ENCODE assay signal across 19 mouse cellular contexts in genomic region chr16:17639081-17639480, GRCm38 (mm10). TPM values are rescaled to one million over a fixed set of nuclear protein-coding genes. Genes with fewer than 3 reads are reported as not detected.
DNase-seq lines count a peak whose midpoint lies in the region; ATAC-seq and TF ChIP-seq lines count a peak whose summit lies in the region.
"Had no signal": no experiment of that assay in that cellular context is flagged by ENCODE, and none has a peak within 500 bp of the region (broad histone marks: within the 10 kb centered on the region; RNA-seq: fewer than 3 reads in every experiment).

No protein-coding gene starts in this region.

- ATAC-seq in liver, embryonic 12.5 days, result no peak
- no peak for ATAC-seq in liver, embryonic 11.5 days (replicated peaks; ENCODE audit: low FRiP score)
- ATAC-seq in erythroblast, adult 5-6 weeks (replicated peaks; ENCODE audit: low FRiP score, poor library complexity, severe bottlenecking), result peak; percentile 3; the same call in 1 of the 2 replicates
- ATAC-seq in liver, postnatal 0 days, result no peak
- ATAC-seq: CD4-positive, CD25-positive, alpha-beta regulatory T cell, adult 4 months; forebrain, embryonic 13.5 days had no signal

- peaks cover 52% of the 10 kb centered on the region for H3K4me1 ChIP-seq in liver, embryonic 12.5 days
- peaks cover 22% of the 10 kb centered on the region for H3K4me1 ChIP-seq in liver, embryonic 11.5 days (replicated peaks; ENCODE audit: control insufficient read depth, insufficient read depth, low read length)
- peaks cover 25% of the 10 kb centered on the region for H3K4me1 ChIP-seq in liver, postnatal 0 days (ENCODE audit: insufficient read depth)
- H3K4me1 ChIP-seq: embryonic facial prominence, embryonic 13.5 days; forebrain, embryonic 13.5 days; hindbrain, embryonic 15.5 days had no signal

- no peaks in the 10 kb centered on the region for H3K9me3 ChIP-seq in liver, embryonic 12.5 days (replicated peaks)
- H3K9me3 ChIP-seq in liver, embryonic 11.5 days (ENCODE audit: control insufficient read depth, low read length), result no peaks in the 10 kb centered on the region
- H3K9me3 ChIP-seq in liver, postnatal 0 days (ENCODE audit: low read length), result no peaks in the 10 kb centered on the region
- H3K9me3 ChIP-seq: embryonic facial prominence, embryonic 13.5 days; forebrain, embryonic 13.5 days; G1E; heart, embryonic 13.5 days; hindbrain, embryonic 15.5 days had no signal

- no peak overlapping the region for H3K4me3 ChIP-seq in liver, embryonic 12.5 days
- no peak overlapping the region for H3K4me3 ChIP-seq in liver, embryonic 11.5 days (ENCODE audit: low read depth, low read length)
- H3K4me3 ChIP-seq in liver, postnatal 0 days (ENCODE audit: low read depth, low read length), result no peak overlapping the region
- H3K4me3 ChIP-seq: embryonic facial prominence, embryonic 13.5 days; forebrain, embryonic 13.5 days; gastrocnemius, adult 2 months; heart, embryonic 13.5 days; hindbrain, embryonic 15.5 days had no signal

- H3K27ac ChIP-seq in liver, embryonic 12.5 days, result peak overlapping the region; percentile 96
- H3K27ac ChIP-seq in liver, embryonic 11.5 days (ENCODE audit: low read depth, low read length), result no peak overlapping the region
- H3K27ac ChIP-seq in liver, postnatal 0 days (ENCODE audit: low read depth), result peak overlapping the region; percentile 64
- H3K27ac ChIP-seq: embryonic facial prominence, embryonic 13.5 days; forebrain, embryonic 13.5 days; gastrocnemius, adult 2 months; heart, embryonic 13.5 days; hindbrain, embryonic 15.5 days had no signal

- WGBS in liver, embryonic 12.5 days (ENCODE audit: insufficient replicate concordance), result 90% methylated on average over 3 of the region's 3 CpGs
- 100% methylated on average over 3 of the region's 3 CpGs for WGBS in liver, embryonic 11.5 days
- 96% methylated on average over 3 of the region's 3 CpGs for WGBS in liver, postnatal 0 days (ENCODE audit: insufficient replicate concordance)

- H3K9ac ChIP-seq in liver, embryonic 12.5 days, result no peak overlapping the region
- no peak overlapping the region for H3K9ac ChIP-seq in liver, embryonic 11.5 days (ENCODE audit: low read depth, low read length)
- H3K9ac ChIP-seq in liver, postnatal 0 days (replicated peaks), result no peak overlapping the region
- H3K9ac ChIP-seq: forebrain, embryonic 13.5 days; heart, embryonic 13.5 days; hindbrain, embryonic 15.5 days had no signal

- TF ChIP-seq CTCF in liver, postnatal 0 days (IDR thresholded peaks at IDR 0.05; ENCODE audit: low read depth), result 0 out of 2 replicates have a peak, but pooled peaks have one; percentile 7

- TF ChIP-seq EP300 in liver, postnatal 0 days (IDR thresholded peaks at IDR 0.05; ENCODE audit: low read depth), result no peak

- DNase-seq in cerebellum, adult 11 months, result peak; percentile 14
- DNase-seq in cerebellum, adult 18-20 months, result no peak
- no peak for DNase-seq in liver, embryonic 11.5 days (ENCODE audit: low spot score)
- no peak for DNase-seq in liver, postnatal 0 days
- no peak for DNase-seq in adrenal gland, adult 8-10 months
- DNase-seq: adrenal gland, postnatal 14 days; B cell, adult 2 months; gastrocnemius, adult 2 months; gastrocnemius, postnatal 36 days; heart, adult 11 months; heart, postnatal 36 days had no signal

- peaks cover 95% of the 10 kb centered on the region for H3K36me3 ChIP-seq in liver, embryonic 12.5 days
- peaks cover 51% of the 10 kb centered on the region for H3K36me3 ChIP-seq in liver, embryonic 11.5 days (ENCODE audit: control insufficient read depth, insufficient read depth, low read length)
- H3K36me3 ChIP-seq in liver, postnatal 0 days (replicated peaks; ENCODE audit: insufficient read depth, low read length), result peaks cover 47% of the 10 kb centered on the region

- no peaks in the 10 kb centered on the region for H3K27me3 ChIP-seq in liver, embryonic 12.5 days (replicated peaks)
- no peaks in the 10 kb centered on the region for H3K27me3 ChIP-seq in liver, embryonic 11.5 days (replicated peaks; ENCODE audit: control insufficient read depth, insufficient read depth, low read length)
- H3K27me3 ChIP-seq in liver, postnatal 0 days (ENCODE audit: insufficient read depth, low read length), result no peaks in the 10 kb centered on the region
- H3K27me3 ChIP-seq: embryonic facial prominence, embryonic 13.5 days; forebrain, embryonic 13.5 days; heart, embryonic 13.5 days; hindbrain, embryonic 15.5 days had no signal

- no peak overlapping the region for H3K4me2 ChIP-seq in liver, embryonic 12.5 days
- H3K4me2 ChIP-seq in liver, embryonic 11.5 days, result no peak overlapping the region
- no peak overlapping the region for H3K4me2 ChIP-seq in liver, postnatal 0 days (ENCODE audit: low read depth, low read length)
- H3K4me2 ChIP-seq: embryonic facial prominence, embryonic 13.5 days; forebrain, embryonic 13.5 days; heart, embryonic 13.5 days; hindbrain, embryonic 15.5 days had no signal

RNA-seq across cellular contexts. Expression of gene Ccdc74a, which starts 7.2 kb away (rescaled TPM):
- polyA plus RNA-seq in liver, embryonic 12.5 days (2016; fragmentation: Nextera tagmentation; extraction: Ambion mirVana), result 3.0 and 3.2 TPM in 2 replicates
- polyA plus RNA-seq in liver, embryonic 11.5 days (2014; fragmentation: Nextera tagmentation; extraction: Ambion mirVana), result 3.9 and 4.5 TPM in 2 replicates
- not detected in 2 replicates for total RNA-seq in erythroblast, adult 5-6 weeks (2015; ENCODE audit: low replicate concordance)
- total RNA-seq in erythroblast, adult 5-6 weeks (2017; ENCODE audit: low replicate concordance), result 0.60 and 1.7 TPM in 2 replicates
- polyA plus RNA-seq in liver, postnatal 0 days (2015; fragmentation: Nextera tagmentation; extraction: Ambion mirVana), result 3.3 and 3.5 TPM in 2 replicates
- 1 to 10 TPM in 3 of 4 experiments, under 1 TPM in 1; 0.81 to 3.8 (median 2.1) TPM for total RNA-seq in adrenal gland, adult 8-10 months (2022)

RNA-seq across cellular contexts. Expression of gene Smpd4, which starts 19.9 kb away (rescaled TPM):
- polyA plus RNA-seq in liver, embryonic 12.5 days (2016; fragmentation: Nextera tagmentation; extraction: Ambion mirVana), result 31.3 and 31.8 TPM in 2 replicates
- 53.4 and 60.5 TPM in 2 replicates for polyA plus RNA-seq in liver, embryonic 11.5 days (2014; fragmentation: Nextera tagmentation; extraction: Ambion mirVana)
- 9.6 and 20.5 TPM in 2 replicates for total RNA-seq in erythroblast, adult 5-6 weeks (2015; ENCODE audit: low replicate concordance)
- 14.6 and 19.2 TPM in 2 replicates for total RNA-seq in erythroblast, adult 5-6 weeks (2017; ENCODE audit: low replicate concordance)
- polyA plus RNA-seq in liver, postnatal 0 days (2015; fragmentation: Nextera tagmentation; extraction: Ambion mirVana), result 6.4 and 7.3 TPM in 2 replicates
- total RNA-seq in adrenal gland, adult 8-10 months (2022), result 10 to 100 TPM; 33.4 to 48.2 (median 40.4) TPM

RNA-seq across cellular contexts. Expression of gene Slc7a4, which starts 56.1 kb away (rescaled TPM):
- 1.7 TPM in 2 replicates for polyA plus RNA-seq in liver, embryonic 12.5 days (2016; fragmentation: Nextera tagmentation; extraction: Ambion mirVana)
- 2.0 and 2.1 TPM in 2 replicates for polyA plus RNA-seq in liver, embryonic 11.5 days (2014; fragmentation: Nextera tagmentation; extraction: Ambion mirVana)
- 0.38 and 0.42 TPM in 2 replicates for total RNA-seq in erythroblast, adult 5-6 weeks (2015; ENCODE audit: low replicate concordance)
- 0.84 and 7.1 TPM in 2 replicates for total RNA-seq in erythroblast, adult 5-6 weeks (2017; ENCODE audit: low replicate concordance)
- polyA plus RNA-seq in liver, postnatal 0 days (2015; fragmentation: Nextera tagmentation; extraction: Ambion mirVana), result 3.3 and 3.7 TPM in 2 replicates
- total RNA-seq in adrenal gland, adult 8-10 months (2022), result 10 to 100 TPM in 3 of 4 experiments, 1 to 10 TPM in 1; 7.9 to 47.4 (median 28.9) TPM
- polyA plus RNA-seq: G1E had no signal
